Mouse (Mus musculus): ENCODE measurements at regions not wholly inside any gene's neighbourhood (a gene's known extent, or its start where the extent isn't known, plus 50 kb on each side); places are given as distances from the start of the nearest gene placed in this dataset.

- TF ChIP-seq CTCF (IDR thresholded peaks at IDR 0.05; ENCODE audit: extremely low read depth, insufficient read depth, insufficient read length, insufficient replicate concordance) = no peak
- TF ChIP-seq POLR2A (IDR thresholded peaks at IDR 0.05; ENCODE audit: low read depth, low read length) = no peak
Observed at GRCm38 (mm10) chr11:10291996-10292395, 822.0 kb upstream of the Vwc2 start.

All from spleen, adult 2 months (tissue).